Mouse (Mus musculus) lung, postnatal 14 days (tissue): ENCODE data around the gene Tiparp.

ENCODE experiments used
- DNase-seq: peaks from one replicate; pipeline ENCODE4 v3.0.0; 2021

Gene Tiparp

GRCm38 (mm10) chr3:65529471-65530215 lies 1.4 kb downstream of the Tiparp start:
- DNase-seq: peak; percentile 54

GRCm38 (mm10) chr3:65533014-65533413 lies 4.8 kb downstream of the Tiparp start:
- no peak for DNase-seq

GRCm38 (mm10) chr3:65533598-65533997 lies 5.4 kb downstream of the Tiparp start:
- no peak for DNase-seq

- no peak for DNase-seq
These were observed 6.3 kb downstream of the Tiparp start for GRCm38 (mm10) chr3:65534488-65534887.

- no peak for DNase-seq
These were observed 7.0 kb downstream of the Tiparp start for GRCm38 (mm10) chr3:65535087-65535761.

GRCm38 (mm10) chr3:65537288-65537687 lies 9.1 kb downstream of the Tiparp start:
- DNase-seq: no peak

GRCm38 (mm10) chr3:65540906-65541551 lies 12.8 kb downstream of the Tiparp start:
- no peak for DNase-seq

GRCm38 (mm10) chr3:65541552-65541935 lies 13.3 kb downstream of the Tiparp start:
- no peak for DNase-seq

- DNase-seq: no peak
These were observed 21.6 kb downstream of the Tiparp start for GRCm38 (mm10) chr3:65549785-65550184.

- DNase-seq: no peak
These were observed 22.9 kb downstream of the Tiparp start for GRCm38 (mm10) chr3:65551065-65551464.

GRCm38 (mm10) chr3:65554633-65555032 lies 26.4 kb downstream of the Tiparp start:
- DNase-seq: no peak

GRCm38 (mm10) chr3:65558679-65559078 lies 30.5 kb downstream of the Tiparp start:
- no peak for DNase-seq

GRCm38 (mm10) chr3:65562212-65562611 lies 34.0 kb downstream of the Tiparp start:
- DNase-seq: peak; percentile 43

GRCm38 (mm10) chr3:65562694-65563093 lies 34.5 kb downstream of the Tiparp start:
- DNase-seq: no peak

- no peak for DNase-seq
These were observed 35.9 kb downstream of the Tiparp start for GRCm38 (mm10) chr3:65563926-65564624.

- no peak for DNase-seq
These were observed 37.6 kb downstream of the Tiparp start for GRCm38 (mm10) chr3:65565632-65566300.

GRCm38 (mm10) chr3:65569941-65570340 lies 41.7 kb downstream of the Tiparp start:
- no peak for DNase-seq

GRCm38 (mm10) chr3:65573516-65573915 lies 45.3 kb downstream of the Tiparp start:
- DNase-seq: peak; percentile 47

GRCm38 (mm10) chr3:65577602-65578001 lies 49.4 kb downstream of the Tiparp start:
- no peak for DNase-seq

- no peak for DNase-seq
These were observed 51.2 kb downstream of the Tiparp start for GRCm38 (mm10) chr3:65579260-65579921.

- no peak for DNase-seq
These were observed 53.4 kb downstream of the Tiparp start for GRCm38 (mm10) chr3:65581596-65581995.

- no peak for DNase-seq
These were observed 56.1 kb downstream of the Tiparp start for GRCm38 (mm10) chr3:65584329-65584728.
